Mouse (Mus musculus) testis, adult 2 months (tissue): ENCODE results near the gene B3gnt9. TPM values are rescaled to one million over a fixed set of nuclear protein-coding genes. Genes with fewer than 3 reads are reported as not detected.

ENCODE experiments used
- H3K27ac ChIP-seq: fragments of 200-500 bp; 2 replicates; pipeline ENCODE4 v1.5.1; 2012; ENCODE audit warnings: low read depth, low read length; ENCODE audit not compliant: control insufficient read depth, insufficient read depth
- H3K27me3 ChIP-seq: fragments of 200-500 bp; 2 replicates; pipeline ENCODE4 v1.6.1; 2012; ENCODE audit warnings: mild to moderate bottlenecking, low read length, moderate library complexity; ENCODE audit not compliant: control insufficient read depth, insufficient read depth
- H3K36me3 ChIP-seq: fragments of 200-500 bp; 2 replicates; pipeline ENCODE4 v1.6.1; 2012; ENCODE audit warnings: mild to moderate bottlenecking, low read length; ENCODE audit not compliant: control insufficient read depth, insufficient read depth
- H3K4me1 ChIP-seq: fragments of 200-500 bp; 2 replicates; pipeline ENCODE4 v1.6.1; 2012; ENCODE audit warnings: low read length; ENCODE audit not compliant: control insufficient read depth, insufficient read depth
- H3K4me3 ChIP-seq: fragments of 200-500 bp; 2 replicates; pipeline ENCODE4 v1.5.1; 2012; ENCODE audit warnings: low read depth, mild to moderate bottlenecking, low read length, moderate library complexity, mixed read lengths; ENCODE audit not compliant: control insufficient read depth
- CTCF ChIP-seq: fragments of 200-500 bp; IDR thresholded peaks from 2 replicates; pipeline ENCODE4 v1.5.1; 2012; ENCODE audit warnings: low read depth, mild to moderate bottlenecking, inconsistent platforms, low read length, moderate library complexity; ENCODE audit not compliant: control insufficient read depth, insufficient read depth, insufficient replicate concordance
- POLR2A ChIP-seq: fragments of 200-500 bp; IDR thresholded peaks from 2 replicates; pipeline ENCODE4 v1.6.1; 2012; ENCODE audit warnings: low read depth, mild to moderate bottlenecking, inconsistent platforms, low read length, moderate library complexity; ENCODE audit not compliant: control insufficient read depth
- polyA plus RNA-seq: library from polyadenylated mRNA; depleted of rRNA; stranded (reverse); fragments of >200 nt; gene quantifications from 2 replicates; pipeline ENCODE4 v1.2.3, GENCODE M21; 2012; rRNA removed

The B3gnt9 gene
- polyA plus RNA-seq, 1 experiment: 6.8 TPM

DNA sequence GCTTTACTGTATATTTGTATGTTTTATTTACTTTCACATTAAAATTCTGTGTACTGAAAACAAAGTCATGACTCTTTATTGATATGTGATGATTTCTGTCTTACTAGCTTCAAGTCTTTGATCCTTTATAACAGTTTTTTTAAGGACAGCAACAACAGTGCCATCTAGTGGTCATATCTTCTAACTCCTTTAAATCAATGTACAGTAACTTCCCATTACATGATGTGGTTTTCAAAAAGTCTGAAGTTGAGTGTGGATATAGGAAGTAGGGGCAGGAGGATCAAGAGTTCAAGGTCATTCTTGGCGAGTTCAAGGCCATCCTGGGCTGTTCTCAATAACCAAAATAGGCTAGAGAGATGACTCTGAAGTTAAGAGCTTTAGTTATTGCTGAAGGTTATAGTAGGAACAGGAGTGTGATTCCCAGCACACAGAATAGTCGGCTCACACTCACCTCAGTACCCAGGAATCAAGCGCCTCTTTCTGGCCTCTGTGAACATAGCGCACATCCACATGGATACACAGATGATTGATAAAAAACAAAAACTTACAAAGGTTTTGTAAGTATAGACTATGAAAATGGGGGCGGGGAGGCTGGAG, 36.9 kb downstream of the B3gnt9 start:
- H3K27ac ChIP-seq: no peak overlapping the region
- TF ChIP-seq POLR2A (no peak), CTCF (peak; percentile 19; the same call in 1 of the 2 replicates)
- H3K36me3 ChIP-seq: no peaks in the 10 kb centered on the region
- no peaks in the 10 kb centered on the region for H3K4me1 ChIP-seq
- H3K4me3 ChIP-seq: no peak overlapping the region
- H3K27me3 ChIP-seq: no peaks in the 10 kb centered on the region

DNA sequence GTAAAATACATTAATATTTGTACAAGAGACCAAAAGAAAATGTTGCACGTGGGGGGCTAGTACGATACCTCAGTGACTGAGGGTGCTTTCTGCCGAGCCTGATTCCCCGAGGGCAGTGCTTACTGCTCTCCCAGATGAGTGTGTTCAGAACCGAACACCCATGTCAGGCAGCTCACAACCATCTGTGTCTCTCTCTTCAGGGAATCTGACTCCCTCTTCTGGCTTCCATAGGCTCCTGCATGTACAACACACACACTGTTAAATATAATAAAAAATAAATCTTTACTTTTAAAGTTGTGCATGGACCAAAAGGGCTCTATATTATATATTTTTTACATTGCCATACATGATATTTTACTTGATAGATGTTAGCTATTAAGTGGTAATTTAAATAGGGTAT, 40.8 kb downstream of the B3gnt9 start:
- H3K27me3 ChIP-seq: no peaks in the 10 kb centered on the region
- no peaks in the 10 kb centered on the region for H3K4me1 ChIP-seq
- TF ChIP-seq POLR2A: no peak
- TF ChIP-seq CTCF: no peak
- H3K4me3 ChIP-seq: no peak overlapping the region
- H3K27ac ChIP-seq: no peak overlapping the region
- H3K36me3 ChIP-seq: no peaks in the 10 kb centered on the region

- Histone ChIP-seq H3K27ac (no peak overlapping the region), H3K4me1 (no peaks in the 10 kb centered on the region), H3K4me3 (no peak overlapping the region), H3K36me3 (no peaks in the 10 kb centered on the region), H3K27me3 (no peaks in the 10 kb centered on the region)
- TF ChIP-seq POLR2A: no peak
Measured at GRCm38 (mm10) chr8:105209153-105210110, 45.5 kb downstream of the B3gnt9 start.

GRCm38 (mm10) chr8:105207675-105208273, 47.2 kb downstream of the B3gnt9 start:
- TF ChIP-seq CTCF (no peak), POLR2A (no peak)
- no peaks in the 10 kb centered on the region for H3K36me3 ChIP-seq
- H3K27ac ChIP-seq: no peak overlapping the region
- no peak overlapping the region for H3K4me3 ChIP-seq
- no peaks in the 10 kb centered on the region for H3K4me1 ChIP-seq
- no peaks in the 10 kb centered on the region for H3K27me3 ChIP-seq

DNA sequence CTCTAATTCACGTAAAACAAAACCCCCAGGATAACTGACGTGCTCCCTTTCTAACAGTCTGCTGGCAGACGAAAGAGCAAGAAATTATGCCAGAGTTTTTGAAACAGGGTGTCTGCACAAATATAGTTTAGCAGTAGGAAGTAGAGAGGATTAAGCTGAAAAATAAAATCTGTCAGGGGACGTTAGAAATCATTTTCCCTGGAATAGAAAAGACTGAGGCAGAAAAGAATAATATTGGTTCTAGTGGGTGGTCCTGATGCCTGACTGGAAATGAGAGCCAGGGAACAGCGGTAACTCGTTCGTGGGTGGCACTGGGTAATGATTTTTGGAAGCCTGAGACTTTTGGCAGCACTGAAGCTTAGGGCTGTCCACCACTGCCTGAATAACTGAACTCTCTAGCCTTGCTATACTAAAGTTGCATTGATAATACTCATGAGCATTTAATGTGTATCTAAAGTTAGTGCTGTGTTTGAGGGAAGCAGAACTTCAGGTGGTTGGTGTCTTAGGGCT, 48.1 kb downstream of the B3gnt9 start:
- Histone ChIP-seq H3K36me3 (no peaks in the 10 kb centered on the region), H3K4me3 (no peak overlapping the region), H3K27me3 (no peaks in the 10 kb centered on the region), H3K27ac (no peak overlapping the region), H3K4me1 (no peaks in the 10 kb centered on the region)
- TF ChIP-seq CTCF (no peak), POLR2A (no peak)

GRCm38 (mm10) chr8:105205748-105206147, 49.2 kb downstream of the B3gnt9 start:
- Histone ChIP-seq H3K4me1 (no peaks in the 10 kb centered on the region), H3K36me3 (no peaks in the 10 kb centered on the region), H3K4me3 (no peak overlapping the region), H3K27ac (no peak overlapping the region), H3K27me3 (no peaks in the 10 kb centered on the region)
- TF ChIP-seq POLR2A (no peak), CTCF (no peak)

Other genes starting within 250 kb of the B3gnt9 start
- 0.58 and 0.93 TPM in 2 replicates for gene Ces3a, start 206.6 kb downstream of the B3gnt9 start, polyA plus RNA-seq
- gene Ces3b, start 171.4 kb downstream of the B3gnt9 start, polyA plus RNA-seq: 0.14 and 0.17 TPM in 2 replicates
- gene Ces4a, start 123.4 kb downstream of the B3gnt9 start, polyA plus RNA-seq: 0.19 TPM in 2 replicates
- 7.0 and 7.7 TPM in 2 replicates for gene Cbfb, start 84.5 kb downstream of the B3gnt9 start, polyA plus RNA-seq
- 6.4 and 7.8 TPM in 2 replicates for gene D230025D16Rik, start 30.0 kb downstream of the B3gnt9 start, polyA plus RNA-seq
- 2.4 TPM in 2 replicates for gene Tradd, start 9.5 kb upstream of the B3gnt9 start, polyA plus RNA-seq
- 0.51 and 0.55 TPM in 2 replicates for gene Fbxl8, start 9.5 kb upstream of the B3gnt9 start, polyA plus RNA-seq
- gene Hsf4, start 14.6 kb upstream of the B3gnt9 start, polyA plus RNA-seq: 0.09 and 0.20 TPM in 2 replicates
- 0.09 and 0.11 TPM in 2 replicates for gene Nol3, start 21.0 kb upstream of the B3gnt9 start, polyA plus RNA-seq
- gene 4931428F04Rik, start 34.7 kb upstream of the B3gnt9 start, polyA plus RNA-seq: 78.2 and 90.9 TPM in 2 replicates
- gene Exoc3l, start 40.9 kb upstream of the B3gnt9 start, polyA plus RNA-seq: 28.2 and 28.5 TPM in 2 replicates
- gene E2f4, start 42.5 kb upstream of the B3gnt9 start, polyA plus RNA-seq: 64.1 and 67.7 TPM in 2 replicates
- 3.5 and 5.0 TPM in 2 replicates for gene Elmo3, start 50.4 kb upstream of the B3gnt9 start, polyA plus RNA-seq
- 117 and 127 TPM in 2 replicates for gene Lrrc29, start 71.1 kb upstream of the B3gnt9 start, polyA plus RNA-seq
- gene Tmem208, start 71.2 kb upstream of the B3gnt9 start, polyA plus RNA-seq: 31.4 and 32.4 TPM in 2 replicates
- gene Fhod1, start 92.8 kb upstream of the B3gnt9 start, polyA plus RNA-seq: 17.9 TPM in 2 replicates
- gene Slc9a5, start 93.7 kb upstream of the B3gnt9 start, polyA plus RNA-seq: 33.5 and 35.4 TPM in 2 replicates
- gene Plekhg4, start 118.1 kb upstream of the B3gnt9 start, polyA plus RNA-seq: 23.0 and 24.2 TPM in 2 replicates
- gene Kctd19, start 158.3 kb upstream of the B3gnt9 start, polyA plus RNA-seq: 174 and 187 TPM in 2 replicates
- gene Lrrc36, start 158.4 kb upstream of the B3gnt9 start, polyA plus RNA-seq: 75.6 and 79.0 TPM in 2 replicates
- gene Tppp3, start 216.4 kb upstream of the B3gnt9 start, polyA plus RNA-seq: 21.5 and 23.4 TPM in 2 replicates
- 45.4 and 50.1 TPM in 2 replicates for gene Zdhhc1, start 241.7 kb upstream of the B3gnt9 start, polyA plus RNA-seq